Mouse (Mus musculus): ENCODE measurements at regions not wholly inside any gene's neighbourhood (a gene's known extent, or its start where the extent isn't known, plus 50 kb on each side); places are given as distances from the start of the nearest gene placed in this dataset.

GRCm38 (mm10) chr16:87172395-87172794 is 181.6 kb upstream of the N6amt1 start:
- no peak for TF ChIP-seq POLR2A (IDR thresholded peaks at IDR 0.05; ENCODE audit: low read depth, low read length)
- TF ChIP-seq CTCF (IDR thresholded peaks at IDR 0.05; ENCODE audit: extremely low read depth, insufficient read length, insufficient replicate concordance, low read depth, low read length) = no peak
